Mouse (Mus musculus): Measurements from ENCODE around the gene Fam90a1a.

DNA sequence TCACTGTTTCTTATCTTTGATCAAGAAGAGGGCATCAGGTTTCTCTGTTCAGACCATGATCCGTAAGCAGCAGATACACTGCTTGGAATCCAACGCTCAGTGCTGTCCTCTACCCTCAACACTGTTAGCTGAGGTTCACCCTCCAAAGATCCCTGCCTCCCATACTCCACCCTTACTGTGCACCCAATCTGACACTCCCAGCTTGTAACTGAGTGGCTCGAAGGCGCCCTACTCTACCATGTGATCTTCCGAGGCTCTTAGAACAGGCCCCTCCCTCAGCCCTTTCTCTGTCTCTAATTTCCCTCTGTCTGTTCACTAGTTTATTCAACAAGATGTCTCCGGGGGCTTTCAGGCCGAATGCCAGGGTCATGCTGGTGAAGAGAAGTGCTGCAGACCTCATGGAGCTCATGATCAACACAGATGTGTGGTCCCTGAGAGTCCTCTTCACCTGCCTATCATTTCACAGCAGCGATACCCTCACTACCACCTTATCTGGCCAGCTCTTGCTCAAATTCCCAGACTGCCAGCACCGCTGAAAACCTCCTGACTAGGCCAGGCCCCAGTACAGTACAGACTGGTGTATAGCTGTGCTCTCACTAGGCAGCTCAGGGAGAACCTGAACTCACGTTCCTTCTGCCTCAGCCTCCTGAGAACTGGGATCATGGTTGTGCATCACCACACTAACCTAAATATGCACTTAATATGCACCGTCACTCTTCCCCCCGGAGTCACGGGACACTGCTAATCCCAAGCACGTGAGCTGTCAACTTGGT lies 46.4 kb downstream of the Fam90a1a start:
- TF ChIP-seq CTCF (IDR thresholded peaks at IDR 0.05; ENCODE audit: low read depth, low read length) (no peak), POLR2A (IDR thresholded peaks at IDR 0.05; ENCODE audit: insufficient read depth, low read length) (no peak)

Measured in ES-Bruce4 (cell line).